Mouse (Mus musculus) left cerebral cortex, postnatal 14 days (tissue): ENCODE measurements around the gene Ugcg. TPM values are rescaled to one million over a fixed set of nuclear protein-coding genes. Genes with fewer than 3 reads are reported as not detected.

Experiments used
- DNase-seq, 2 experiments: peaks; one replicate each; pipeline ENCODE4 v3.0.0; 2021 to 2022; ENCODE audit warnings: low spot score in 2 of 2, mixed read lengths in 1 of 2
- intact Hi-C: fragments of 180-260 bp; cut with DNase I; formaldehyde crosslinking; loops from one replicate; pipeline ENCODE4 v1.15.1; 2025
- long read RNA-seq, 2 experiments: library from polyadenylated mRNA; stranded (forward); transcript quantifications; one replicate each; pipeline ENCODE4 v2.0.0; 2021
- total RNA-seq, 2 experiments: library from RNA; stranded (reverse); gene quantifications; 2 replicates each; pipeline ENCODE4 v1.2.3; 2021

Gene Ugcg
- 10 to 100 TPM; 92.8 to 93.8 TPM for total RNA-seq
- long read RNA-seq, experiment 1, full-length matches to known transcripts = 103 of 110 reads
- long read RNA-seq, experiment 1, partial matches to known transcripts = 7 of 110 reads
- long read RNA-seq, experiment 1, other reads (novel, unspliced or antisense) = 0 of 110 reads
- long read RNA-seq, experiment 2, full-length matches to known transcripts = 80 of 90 reads
- long read RNA-seq, experiment 2, partial matches to known transcripts = 9 of 90 reads
- long read RNA-seq, experiment 2, other reads (novel, unspliced or antisense) = 1 of 90 reads

DNA sequence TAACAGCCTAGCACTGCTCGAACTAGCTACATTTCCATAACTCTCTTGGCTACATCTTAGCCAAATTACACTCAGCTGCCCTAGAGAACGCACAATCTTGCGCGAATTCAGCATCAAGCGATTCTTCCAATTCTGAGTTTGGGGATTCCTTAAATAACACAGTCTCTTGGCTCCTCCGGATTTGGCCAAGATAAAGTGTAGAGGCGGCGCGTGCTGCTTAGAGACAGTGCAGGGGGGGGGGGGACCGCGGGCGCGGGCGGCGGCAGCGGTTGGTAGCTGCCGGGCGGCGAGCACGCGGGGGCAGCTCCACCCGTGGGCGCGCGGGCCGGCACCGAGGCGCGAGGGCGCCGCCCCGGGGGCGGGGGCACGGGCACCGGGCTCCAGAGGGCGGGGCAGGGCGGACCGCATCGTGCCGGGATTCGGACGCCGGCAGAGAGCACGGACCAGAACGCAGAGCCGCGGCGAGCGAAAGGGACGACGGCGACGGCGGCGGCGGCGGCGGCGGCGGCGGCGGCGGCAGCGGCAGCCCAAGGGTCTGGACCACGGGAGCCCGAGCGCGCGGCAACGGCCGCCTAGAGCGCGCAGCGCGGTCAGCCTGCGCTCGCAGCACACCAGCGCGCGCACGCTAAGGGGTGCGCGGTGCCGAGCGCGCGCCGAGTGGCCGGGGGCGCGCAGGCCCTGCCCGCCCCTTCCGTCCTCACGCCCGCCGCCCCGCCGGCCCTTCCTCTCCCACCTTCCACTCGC, at the start of gene Ugcg:
Gene Ugcg (plus strand): TSS at position 456 of the 744 bp plus-strand sequence.
- peak; percentile 73 to 77 for DNase-seq
- intact Hi-C loops = loop anchor here (2.0 to 10.0 kb wide), 3 partner anchors 92 to 356 kb away; partner anchors contain the start of genes Ptbp3 and Ptgr1

DNA sequence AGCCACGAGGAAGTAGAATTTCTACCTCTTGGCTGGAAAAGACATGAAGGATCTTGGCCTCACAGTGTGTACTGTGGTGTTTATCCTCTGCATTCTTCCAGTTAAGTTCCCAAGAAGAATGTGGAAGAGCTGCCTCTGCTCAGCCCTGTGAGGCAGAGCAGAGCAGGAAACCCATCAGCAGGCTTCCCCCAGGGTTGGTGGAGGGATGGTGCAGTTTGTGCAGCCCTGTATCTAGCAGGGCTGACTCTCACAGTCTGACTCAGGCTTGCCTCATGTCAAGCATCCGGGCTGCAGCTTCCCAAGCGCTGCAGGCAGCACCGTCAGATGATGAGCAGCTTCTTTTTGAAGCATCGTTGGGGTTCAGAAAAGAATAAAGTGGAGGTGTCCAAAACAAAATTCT, 40.0 kb upstream of the Ugcg start:
- DNase-seq = no peak
- intact Hi-C loops = no loop called here

DNA sequence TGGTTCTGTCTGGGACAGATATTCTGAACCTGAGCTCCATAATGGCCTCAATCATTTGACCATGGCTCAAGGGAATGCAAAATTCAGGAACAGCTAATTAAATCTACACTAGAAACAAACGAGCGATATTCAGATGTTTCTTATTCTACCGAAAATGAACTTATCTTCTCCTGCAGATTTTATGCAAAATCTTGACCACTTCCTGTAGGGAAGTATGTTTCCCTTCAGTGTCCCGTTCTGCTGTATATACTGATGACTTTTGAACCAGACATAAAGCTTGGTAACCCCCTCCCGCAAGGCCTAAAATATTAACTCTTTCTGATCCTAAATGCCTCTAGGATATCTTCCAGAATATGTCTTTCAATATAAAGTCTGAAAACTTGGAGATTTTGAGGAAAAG, 38.1 kb upstream of the Ugcg start:
- intact Hi-C loops = no loop called here
- DNase-seq = no peak

DNA sequence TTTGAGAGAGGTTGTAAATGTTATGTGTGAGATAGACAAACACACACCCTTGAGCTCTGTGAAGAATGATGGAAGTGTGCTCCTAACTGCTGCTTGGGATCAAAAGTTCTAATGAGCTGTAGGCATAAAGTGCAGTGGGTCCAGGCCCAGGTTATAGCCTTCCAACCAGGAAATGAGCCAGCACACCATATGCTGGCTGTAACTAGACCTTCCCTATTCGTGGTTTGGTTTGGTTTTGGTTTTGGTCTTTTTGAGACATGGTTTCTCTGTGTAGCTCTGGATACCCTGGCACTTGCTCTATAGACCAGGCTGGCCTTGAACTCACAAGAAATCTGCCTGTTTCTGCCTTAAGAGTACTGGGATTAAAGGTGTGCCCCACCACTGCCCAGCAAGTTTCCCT, 37.1 kb upstream of the Ugcg start:
- no peak for DNase-seq
- intact Hi-C loops = no loop called here

- no peak for DNase-seq
- intact Hi-C loops = no loop called here
Measured at GRCm38 (mm10) chr4:59156897-59157592, 32.0 kb upstream of the Ugcg start.

GRCm38 (mm10) chr4:59157654-59158053, 31.4 kb upstream of the Ugcg start:
- intact Hi-C loops = no loop called here
- no peak for DNase-seq

DNA sequence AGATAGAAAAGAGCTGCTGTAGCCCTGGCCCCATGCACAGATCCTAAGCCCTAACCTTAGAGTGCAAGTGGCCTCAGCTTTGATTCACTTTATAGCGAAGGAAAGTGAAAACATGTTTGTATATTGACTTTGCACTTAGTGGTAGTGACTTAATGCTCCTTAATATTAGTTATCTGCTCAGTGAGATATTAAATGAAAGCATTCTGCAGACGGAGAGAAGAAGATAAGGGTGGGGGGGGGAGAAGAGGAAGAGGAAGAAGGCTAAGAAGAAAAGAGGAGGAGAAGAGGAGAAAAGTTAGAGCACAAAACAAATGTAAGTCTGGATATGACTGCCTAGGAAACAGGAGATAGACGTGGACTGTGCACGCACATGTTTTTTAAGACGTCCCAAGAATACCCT, 28.8 kb upstream of the Ugcg start:
- intact Hi-C loops = no loop called here
- DNase-seq = no peak

DNA sequence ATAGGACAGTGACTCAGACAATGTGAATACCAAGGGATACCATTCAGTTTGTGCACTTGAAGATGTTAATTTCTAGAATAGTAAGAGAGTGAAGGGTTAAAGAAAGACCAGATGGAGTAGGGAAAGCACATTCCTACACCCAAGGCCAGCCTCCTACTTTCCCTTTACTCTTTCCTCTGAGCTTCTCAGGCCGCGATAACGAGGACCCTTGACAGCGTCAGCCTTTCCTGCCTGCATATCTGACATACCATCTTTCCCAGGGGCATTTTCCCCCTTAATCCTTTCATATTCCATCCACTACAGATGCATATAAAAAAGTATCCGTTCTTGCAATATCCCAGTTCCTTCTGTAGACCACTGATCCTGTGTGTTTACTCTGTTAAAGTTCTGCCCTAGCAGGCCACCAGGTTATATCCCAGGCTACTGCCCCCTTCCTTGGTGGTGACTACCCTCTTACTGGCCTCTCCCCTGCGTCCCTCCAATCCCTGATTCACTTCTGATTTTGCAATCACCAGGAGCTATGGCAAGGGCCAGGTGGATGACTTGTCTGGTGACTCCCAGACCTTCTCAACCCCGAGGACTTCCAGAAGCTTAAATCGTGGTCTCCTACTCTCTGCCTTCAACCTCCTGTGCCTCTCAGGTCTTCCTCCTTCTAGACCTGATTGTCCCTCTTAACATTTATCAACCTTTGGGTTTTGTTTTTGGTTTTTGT, 27.9 kb upstream of the Ugcg start:
- no peak for DNase-seq
- intact Hi-C loops = no loop called here

GRCm38 (mm10) chr4:59164034-59164433, 25.0 kb upstream of the Ugcg start:
- intact Hi-C loops = no loop called here
- no peak for DNase-seq

GRCm38 (mm10) chr4:59167251-59167847, 21.7 kb upstream of the Ugcg start:
- DNase-seq = no peak
- intact Hi-C loops = no loop called here

DNA sequence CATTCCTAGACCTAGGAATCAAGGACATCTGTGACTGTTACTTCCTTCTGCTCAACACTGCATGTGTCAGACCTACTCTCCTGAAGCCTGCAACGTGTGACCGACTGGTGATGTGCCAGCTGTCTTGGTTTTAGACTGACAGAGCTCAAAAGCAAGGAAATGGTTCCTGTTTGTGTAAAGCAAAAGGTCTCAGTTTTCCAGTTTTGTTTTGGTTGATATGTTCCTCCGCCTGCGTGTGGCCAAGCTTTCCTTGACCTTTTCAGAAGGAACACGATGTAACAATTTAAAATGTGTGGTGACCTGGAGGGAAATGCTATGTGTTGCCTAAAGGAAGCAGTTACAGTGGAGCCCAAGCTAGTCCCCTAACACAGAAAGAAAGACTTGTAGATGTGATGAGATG, 19.1 kb upstream of the Ugcg start:
- no peak for DNase-seq
- intact Hi-C loops = no loop called here

DNA sequence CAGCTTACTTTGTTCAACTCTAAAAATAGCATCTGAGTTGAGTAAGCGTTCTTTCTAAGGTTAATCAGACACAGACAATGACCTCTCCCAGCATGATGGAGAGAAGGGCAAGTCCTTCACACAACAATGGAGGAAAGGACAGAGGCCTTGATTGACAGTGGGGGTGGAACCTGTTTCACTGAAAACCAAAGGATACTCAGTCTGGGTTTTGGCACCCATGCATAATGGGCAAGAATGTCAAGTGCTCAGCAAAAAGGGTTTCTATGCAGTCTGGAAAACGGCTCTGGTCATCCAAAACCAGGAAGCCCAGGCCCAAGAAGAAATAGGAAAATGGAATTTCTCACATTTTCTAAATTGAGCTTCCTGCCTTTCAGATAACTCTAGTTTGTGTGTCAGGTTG, 16.4 kb upstream of the Ugcg start:
- intact Hi-C loops = no loop called here
- DNase-seq = no peak

DNA sequence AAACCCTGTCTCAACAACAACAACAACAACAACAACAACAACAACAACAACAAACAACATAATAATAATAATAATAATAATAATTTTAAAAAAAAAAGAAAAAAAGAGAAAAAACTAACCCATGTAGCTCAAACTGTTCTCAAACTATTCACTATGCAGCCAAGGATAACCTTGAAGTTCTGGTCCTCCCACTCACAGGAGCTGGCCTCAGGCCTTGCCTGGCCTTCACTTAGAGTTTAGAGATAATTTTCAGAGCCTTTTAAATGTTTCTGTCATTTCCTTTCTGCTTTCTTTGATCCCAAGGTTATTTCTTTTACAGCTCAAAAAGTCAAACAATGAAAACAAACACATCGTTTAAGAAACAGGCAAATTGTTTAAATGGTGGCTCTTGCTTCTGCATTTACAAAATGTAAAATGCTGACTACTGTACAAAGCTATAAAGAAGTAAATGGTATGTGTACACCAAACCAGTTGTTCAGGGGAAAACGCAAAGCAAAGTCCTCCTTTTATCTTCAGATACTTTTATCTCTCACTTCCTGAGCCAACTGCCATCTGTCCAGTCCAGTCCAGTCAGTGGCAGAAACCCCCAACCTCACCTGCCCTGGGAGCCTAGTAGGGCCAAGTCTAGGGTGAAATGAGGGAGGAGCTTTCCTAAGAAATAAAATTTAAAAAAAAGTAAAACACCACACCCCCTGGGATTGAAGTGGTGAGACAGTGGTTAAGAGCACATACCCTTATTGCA, 15.7 kb upstream of the Ugcg start:
- no peak for DNase-seq
- intact Hi-C loops = no loop called here

- intact Hi-C loops = no loop called here
- no peak for DNase-seq
Measured at GRCm38 (mm10) chr4:59175003-59175402, 14.1 kb upstream of the Ugcg start.

DNA sequence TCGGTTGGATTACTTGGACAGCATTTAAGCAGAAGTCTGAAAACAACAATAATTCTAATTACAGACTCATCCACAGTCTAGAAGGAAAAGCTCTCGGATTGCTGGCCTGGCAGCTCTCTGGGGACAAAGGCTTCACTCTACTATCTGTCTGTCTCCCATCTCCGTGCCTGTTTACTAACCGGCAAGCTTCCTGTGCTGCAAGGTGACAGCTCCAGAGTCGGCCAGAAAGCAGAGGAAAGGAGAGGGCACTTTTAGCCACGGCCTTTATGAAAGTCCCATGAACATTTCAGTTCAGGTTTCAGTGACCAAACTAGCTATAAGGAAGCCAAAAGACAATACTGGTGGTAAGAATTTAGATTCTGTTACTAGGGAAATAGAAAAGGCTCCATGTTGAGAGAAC, 13.1 kb upstream of the Ugcg start:
- no peak for DNase-seq
- intact Hi-C loops = no loop called here

GRCm38 (mm10) chr4:59177566-59177965, 11.5 kb upstream of the Ugcg start:
- intact Hi-C loops = no loop called here

DNA sequence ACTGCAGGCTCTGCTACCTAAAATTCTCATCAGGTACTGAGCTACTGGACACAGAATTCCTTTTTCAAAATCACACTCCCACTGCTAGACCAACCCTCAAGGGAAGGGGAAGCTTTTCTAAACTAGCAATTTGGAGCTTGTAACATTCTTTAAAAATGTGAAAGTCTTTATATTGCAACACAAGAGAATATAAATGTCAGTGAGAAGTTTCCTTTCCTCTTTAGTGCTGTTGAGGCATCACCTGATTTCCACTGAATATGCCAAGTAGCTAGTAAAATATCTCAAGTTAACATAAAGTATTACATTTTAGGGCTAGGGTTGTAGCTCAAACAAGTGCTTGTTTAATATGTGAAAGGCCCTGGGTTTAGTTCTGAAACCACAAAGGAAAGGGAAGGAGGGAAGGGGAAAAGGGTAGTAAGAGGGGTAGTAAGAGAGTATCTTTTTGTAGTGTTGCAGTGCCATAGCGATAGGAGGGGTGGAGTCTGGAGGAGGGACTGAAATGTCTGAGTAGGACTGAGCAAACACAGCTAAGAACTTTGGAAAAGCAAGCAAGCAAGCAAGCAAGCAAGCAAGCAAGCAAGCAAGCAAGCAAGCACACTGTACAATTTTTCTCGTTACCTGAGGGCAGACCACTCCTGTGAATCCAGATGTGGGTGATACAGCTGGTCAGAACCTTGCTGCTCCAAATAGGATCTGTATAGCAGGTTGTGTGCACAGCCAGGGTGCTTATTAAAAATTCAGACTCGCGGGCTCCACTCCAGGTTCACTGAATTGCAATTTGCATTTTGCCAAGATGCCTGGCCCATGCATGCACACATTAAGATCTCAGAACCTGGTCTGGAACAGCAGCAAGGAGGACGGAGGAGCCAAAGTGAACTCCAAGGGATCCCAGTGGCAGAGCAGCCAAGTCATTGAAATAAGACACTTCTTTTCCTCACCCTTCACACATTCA, 7.5 kb upstream of the Ugcg start:
- intact Hi-C loops = loop anchor here (10.0 kb wide), 1 partner anchor 363 kb away; the partner anchor contains the start of gene Ptbp3
- DNase-seq = no peak

More at GRCm38 (mm10) chr4:59177566-59177965, 11.5 kb upstream of the Ugcg start:
- DNase-seq = no peak

DNA sequence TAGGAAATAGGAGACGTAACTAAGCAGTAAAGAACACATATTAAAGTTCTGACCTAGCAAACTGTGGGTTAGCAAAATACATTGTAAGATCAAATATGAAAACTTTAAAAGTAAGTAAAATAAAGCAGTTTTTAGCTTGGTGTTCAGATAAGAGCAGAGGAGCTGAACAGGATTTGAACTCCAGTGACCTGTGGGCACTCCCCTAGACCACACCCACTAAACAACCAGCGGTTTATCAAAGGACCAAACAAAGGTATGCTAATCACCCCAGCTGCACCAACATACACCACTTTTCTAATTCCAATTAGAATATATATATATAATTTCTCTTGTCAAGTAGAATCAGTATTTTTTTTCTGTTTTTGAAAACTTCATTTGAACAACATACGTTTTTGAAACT, 3.4 kb upstream of the Ugcg start:
- no peak for DNase-seq

More for the DNA sequence above, 3.4 kb upstream of the Ugcg start:
- intact Hi-C loops = loop anchor here (5.0 to 10.0 kb wide), 2 partner anchors 198 to 359 kb away; partner anchors contain the start of genes Ptbp3 and Ptgr1
